Mouse (Mus musculus) fibroblast of lung, adult 2 months (primary cell): ENCODE data around the gene Frmd5.

ENCODE experiments used
- DNase-seq: peaks from one replicate; pipeline ENCODE4 v3.0.0-alpha.2; 2011; ENCODE audit warnings: low read depth

Gene Frmd5

DNA sequence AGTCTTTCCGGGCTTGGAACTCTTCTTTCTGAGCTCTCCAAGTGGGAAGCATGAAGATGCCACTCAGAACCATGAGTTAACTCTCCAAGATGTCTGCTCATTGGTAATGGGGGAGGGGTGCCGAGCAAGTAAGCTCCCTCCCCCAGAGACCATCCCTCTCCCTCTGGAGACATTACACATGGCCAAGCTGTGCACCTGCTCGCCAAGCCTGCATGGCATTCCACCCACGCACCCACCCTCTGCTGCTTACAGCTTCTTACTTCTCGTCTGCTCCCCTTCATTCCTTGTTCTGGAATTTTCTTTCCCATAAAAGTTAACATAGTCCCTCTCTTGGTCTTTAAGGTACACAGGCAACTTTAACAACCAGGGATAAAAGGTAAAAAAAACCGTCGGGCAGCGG is 123.3 kb downstream of the Frmd5 start:
- no peak for DNase-seq

DNA sequence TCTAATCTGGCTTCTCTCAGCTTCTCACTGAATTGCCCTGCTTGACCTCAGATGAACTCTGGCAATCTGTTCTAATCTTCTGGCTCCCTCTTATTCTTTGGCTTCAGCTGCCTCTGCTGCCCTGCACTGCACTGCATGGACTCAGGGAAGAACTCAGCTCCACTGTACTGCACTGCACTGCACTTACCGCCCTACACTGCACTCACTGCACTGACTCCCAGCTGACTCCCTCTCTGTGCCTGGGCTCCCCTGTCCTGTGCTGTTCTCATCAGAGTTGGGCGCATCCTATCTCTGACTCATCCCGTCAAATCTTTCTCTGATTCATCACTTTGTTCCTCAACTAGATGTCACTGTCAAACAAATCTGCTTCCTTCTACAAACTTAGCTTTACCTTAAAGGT is 124.5 kb downstream of the Frmd5 start:
- no peak for DNase-seq

DNA sequence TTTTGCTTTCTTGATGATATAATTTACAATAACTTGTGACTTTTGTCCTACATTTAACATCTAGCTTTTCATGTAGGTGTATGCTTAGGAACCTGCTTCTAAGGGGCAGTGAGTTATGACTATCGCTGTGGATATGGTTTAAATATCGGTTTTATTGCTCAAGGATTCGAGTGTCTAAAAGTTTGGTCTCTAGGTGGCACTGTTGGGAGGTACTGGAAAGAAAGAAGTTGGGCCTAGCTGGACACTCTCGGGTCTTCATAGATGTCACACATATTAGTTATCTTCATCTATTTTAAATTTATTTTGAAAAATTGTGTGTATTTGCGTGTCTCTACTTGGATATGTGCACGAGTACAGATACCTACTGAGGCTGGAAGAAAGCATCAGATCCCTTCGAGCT is 127.2 kb downstream of the Frmd5 start:
- no peak for DNase-seq

DNA sequence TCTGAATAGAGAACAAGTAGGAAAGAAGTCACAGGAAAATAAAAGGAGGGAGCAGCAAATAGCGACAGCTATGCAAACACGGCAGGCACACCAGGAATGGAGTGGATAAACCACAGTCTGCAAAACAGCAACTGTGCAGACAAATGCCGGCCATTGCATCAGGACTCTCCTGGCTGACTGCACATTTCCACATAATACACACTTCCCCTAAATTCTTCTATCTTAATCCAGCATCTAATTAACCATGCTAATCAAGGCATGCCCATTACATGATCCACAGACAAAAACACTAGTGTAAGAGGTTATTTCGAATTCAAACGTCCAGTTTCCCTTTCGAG is 129.3 kb downstream of the Frmd5 start:
- DNase-seq, result no peak

DNA sequence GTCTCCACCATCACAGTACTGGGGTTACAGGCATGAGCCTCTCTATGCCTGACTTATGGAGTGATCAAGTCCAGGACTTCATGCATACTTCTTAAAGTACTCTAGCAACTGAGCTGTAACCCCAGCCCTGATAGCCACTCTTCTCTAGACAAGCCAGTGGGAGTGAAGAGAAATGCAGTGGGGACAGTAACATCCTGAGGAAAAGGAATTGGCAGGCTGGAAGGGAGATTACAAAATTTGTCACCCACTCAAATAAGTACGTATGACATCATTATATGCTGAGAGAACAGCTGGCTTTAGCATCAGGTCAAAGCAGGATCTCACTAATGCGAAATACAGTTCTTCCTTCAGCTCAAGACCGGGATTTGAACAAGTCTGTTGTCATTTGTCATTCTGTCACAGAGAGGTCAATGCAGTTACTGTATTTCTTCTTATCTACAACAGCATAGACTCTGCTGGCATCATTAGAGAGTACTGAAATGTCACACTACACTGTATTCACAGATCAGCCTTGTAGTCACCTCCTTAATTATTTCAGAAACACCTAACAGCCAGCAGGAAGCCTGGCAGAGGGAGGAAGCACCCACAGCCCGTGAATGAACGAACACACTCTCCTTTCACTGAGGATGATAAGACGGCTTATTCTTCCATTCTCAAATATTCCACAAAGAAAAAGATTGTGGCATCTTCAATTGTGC is 129.8 kb downstream of the Frmd5 start:
- DNase-seq, result no peak

DNA sequence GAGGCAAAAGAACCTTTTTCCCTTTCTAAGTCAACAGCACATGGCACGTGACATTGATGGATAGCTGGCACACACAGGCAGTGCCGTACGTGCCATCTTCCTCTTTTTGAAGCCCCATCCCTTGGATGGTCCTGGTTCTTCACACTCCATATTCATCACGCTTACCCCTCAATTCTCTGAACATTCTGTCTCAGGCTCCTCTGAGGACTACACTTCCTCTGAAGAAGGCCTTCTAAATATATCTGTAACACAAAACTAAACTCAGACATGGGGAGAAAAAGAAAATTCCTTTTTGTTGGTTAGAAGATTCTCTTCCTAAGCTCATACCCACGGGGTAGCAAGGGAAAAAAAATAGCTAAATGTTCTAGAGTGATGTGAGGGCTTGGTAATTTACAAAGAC is 131.0 kb downstream of the Frmd5 start:
- no peak for DNase-seq

DNA sequence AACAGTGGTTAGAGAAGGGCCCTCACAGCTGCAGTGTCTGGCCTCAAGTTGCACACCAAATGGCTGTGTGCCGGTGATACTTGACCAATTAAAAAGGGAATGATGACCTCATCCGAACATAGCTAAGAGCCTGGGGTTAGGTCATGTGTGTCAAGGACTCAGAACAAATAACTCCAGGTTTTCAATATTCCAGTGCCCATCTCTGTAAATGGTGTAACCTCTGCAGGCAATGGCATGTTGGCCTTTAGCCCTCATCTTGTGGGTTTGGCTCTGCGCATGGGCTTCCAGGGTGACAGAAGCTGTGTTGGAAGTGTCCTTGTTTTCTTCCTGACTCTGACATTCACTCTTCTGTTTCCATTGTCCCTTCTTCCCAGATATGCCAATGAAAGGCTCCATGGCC is 131.8 kb downstream of the Frmd5 start:
- no peak for DNase-seq

DNA sequence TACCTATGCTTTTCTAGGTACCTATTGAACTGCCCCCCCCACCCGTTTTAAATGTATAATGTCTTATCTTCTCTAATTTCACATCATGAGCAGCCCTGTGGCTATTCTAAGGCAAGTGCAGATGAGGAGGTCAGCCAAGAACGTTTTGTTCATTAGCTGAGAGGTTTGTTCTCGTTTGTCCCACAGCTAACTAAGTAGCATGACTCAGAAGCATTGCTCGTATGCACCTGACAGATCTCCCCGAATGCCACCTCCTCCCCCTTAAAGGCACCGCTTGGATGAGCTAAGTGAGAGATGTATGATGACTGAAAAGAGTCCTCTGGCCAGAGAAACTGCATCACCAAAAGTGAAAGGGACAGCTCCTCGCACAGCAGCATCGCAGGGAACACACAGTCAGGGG is 132.7 kb downstream of the Frmd5 start:
- DNase-seq, result no peak

DNA sequence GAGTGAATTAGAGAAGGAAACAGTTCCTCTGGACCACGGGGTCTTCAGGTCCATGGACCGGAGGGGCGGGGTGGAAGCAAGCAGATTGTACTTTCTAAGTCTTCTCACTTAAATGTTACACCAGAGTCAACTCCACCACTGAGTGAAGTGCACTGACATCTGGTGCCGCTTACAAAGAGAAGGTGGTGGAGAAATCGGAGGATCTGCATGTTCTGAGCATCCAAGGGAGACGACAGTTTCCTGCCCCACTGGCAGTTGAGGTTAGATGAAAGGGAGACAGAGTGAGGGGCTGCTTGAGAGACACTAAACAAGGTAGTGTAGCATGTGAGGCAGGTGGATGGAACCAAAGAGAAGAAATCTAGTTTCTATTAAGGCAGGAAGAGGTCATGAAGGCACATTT is 137.0 kb downstream of the Frmd5 start:
- DNase-seq, result no peak

DNA sequence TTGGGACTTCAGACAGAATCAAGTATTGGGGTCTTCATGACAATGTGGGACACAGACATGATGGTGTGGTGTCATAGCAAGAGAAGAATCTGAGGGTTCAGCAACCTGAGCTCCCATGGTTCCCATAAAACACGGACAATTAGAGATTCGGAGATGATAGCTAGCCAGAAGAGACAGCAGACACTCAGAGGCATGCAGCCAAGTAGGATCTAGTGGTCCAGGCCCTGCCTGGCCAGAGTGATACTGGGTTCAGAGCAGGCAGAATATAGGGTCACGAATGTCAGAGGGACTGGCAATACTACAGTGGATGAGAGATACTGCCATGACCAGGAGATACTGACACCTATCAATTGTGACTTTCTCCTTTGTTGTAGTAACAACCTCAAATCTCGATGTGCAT is 138.6 kb downstream of the Frmd5 start:
- DNase-seq, result no peak

DNA sequence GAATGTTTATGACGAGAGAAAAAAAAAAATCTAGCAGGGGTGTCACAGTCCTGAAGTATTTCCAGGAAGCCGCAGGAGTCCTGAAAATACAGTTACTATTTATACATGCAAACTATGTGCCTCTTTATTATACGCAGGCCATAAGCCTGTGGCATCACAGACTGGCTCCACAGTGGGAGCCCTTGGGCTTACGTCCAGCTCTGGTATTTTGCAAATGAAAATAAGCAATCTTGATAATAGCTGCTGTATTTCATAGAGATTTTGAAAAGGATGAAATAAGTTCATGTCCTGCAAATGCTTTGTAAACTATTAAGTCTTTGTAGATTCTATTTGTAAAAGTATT is 145.8 kb downstream of the Frmd5 start:
- no peak for DNase-seq

DNA sequence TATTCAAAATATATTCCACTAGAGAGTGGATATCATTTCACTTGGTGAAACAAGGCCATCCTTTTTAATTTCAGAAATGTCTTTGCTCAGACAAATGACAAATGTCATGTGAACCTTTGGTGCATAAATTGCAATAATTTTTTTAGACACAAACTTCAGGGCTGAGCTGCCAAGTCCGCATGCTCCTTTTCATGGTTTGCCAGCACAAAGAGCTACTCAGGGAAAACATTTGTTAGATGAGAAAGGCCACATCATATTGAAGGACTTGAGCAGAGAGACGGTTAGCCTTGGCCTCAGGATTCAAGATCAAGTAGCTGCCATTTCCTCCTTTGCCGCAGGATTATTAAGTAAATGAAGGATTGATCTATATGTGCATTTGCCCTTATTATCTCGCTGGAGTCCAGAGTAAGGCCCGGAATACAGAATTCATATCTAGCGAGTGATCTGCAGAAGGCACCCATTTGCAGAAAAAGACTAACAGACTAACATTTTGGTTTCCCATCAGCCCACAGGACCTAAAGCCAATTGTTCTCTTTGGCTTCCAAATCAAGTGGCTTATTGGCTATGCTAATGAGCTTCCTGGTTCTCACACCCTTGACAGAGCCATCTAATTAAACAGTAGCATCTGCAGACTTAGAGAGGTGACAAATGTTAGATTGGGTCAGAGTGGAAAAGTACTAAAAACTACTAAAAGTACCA is 146.3 kb downstream of the Frmd5 start:
- DNase-seq, result no peak

DNA sequence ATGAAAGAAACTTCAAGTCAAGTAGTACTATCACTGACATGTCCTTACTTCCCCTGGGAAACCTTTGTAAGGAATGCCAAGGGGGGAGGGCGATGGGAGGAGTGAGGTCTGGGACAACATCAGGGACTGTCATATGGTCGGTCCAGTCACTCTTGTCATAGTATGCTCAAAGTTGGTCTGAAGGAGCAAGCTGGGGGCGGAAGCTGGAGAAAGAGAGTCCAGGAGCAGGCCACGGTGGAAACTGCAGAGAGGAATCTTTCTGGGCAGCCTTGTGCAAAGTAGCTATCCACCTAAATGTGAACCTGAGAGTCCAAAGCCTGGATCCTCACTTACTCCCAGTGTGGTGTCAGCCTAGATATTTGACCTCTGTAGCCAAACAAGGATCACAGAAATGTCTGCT is 147.5 kb downstream of the Frmd5 start:
- DNase-seq, result no peak

DNA sequence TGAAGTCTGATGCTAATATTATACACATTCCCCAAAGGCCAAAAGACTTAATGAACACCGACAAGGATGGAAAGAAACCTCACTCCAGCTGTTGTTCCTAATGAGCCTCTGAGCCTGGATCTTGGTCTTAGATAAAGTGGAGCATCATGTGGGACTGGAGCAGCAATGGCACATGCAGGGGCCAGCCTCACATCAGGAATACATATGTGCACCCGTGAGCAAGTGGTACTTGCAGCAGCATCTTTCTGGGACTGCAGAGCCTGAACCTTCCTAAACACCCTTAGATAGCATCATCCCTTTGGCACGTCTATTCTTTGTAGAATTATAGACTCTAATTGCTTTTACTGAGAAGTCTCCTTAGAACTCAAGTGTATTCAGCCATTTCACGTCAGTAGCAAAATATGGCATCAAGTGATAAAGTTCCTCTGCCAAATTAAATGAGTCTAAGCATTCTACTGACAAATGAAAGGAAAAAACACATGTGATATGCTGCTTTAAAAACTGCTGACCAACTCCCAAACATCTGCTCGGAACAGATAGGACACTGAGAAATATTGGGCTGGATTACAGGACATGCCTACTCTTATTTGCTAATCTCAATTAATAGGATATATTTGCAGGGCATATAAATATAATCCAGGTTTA is 148.6 kb downstream of the Frmd5 start:
- DNase-seq, result no peak

DNA sequence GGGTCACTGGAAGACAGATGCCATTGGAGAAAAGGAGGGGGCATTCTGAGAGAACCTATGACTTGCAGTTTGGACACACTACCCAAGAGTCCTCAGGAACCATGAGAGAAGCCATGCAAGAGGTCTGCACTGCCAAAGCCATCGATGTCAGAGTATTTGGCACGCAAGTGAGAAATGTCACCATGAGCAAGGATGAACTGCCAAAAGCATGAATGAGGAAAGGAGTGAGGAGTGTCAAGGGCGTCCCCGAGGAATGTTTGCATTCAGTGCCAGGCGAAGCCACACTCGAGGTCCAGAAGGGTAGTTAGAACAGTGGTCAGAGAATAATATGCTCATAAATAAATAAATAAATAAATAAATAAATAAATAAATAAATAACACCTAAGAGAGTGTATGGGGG is 150.9 kb downstream of the Frmd5 start:
- no peak for DNase-seq

DNA sequence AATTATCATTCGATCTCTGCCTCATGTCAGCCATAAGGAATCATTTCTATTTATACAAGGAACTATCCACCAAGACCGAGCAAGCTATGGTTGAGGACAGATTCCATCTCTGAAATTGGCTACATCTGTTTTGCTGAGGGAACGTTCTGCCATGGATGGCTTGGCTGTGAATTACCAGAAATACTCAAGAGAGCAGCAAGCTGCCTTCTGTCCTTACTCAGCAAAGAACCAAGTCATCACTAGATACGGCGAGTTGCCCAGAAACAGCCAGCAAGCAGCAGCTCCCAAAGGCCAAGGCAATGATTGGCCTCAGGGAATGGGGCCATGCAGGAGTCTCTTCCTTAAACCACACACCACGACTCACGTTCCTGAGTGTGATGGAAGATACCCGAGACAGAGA is 151.8 kb downstream of the Frmd5 start:
- DNase-seq, result no peak

DNA sequence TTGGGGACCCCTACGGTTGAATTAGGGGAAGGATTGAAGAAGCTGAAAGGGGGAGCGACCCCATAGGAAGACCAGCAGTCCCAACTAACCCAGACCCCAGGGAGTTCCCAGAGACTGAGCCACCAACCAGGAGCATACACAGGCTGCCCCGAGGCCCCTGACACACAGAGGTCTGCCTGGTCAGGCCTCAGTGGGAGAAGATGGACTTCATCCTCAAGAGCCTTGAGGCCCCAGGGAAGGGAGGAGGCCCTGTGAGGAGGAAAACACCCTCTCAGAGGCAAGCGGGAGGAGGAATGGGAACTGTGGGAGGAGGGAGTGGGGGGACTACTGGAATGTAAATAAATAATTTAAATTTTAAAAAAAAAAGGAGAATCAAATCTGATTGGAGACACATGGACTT is 160.4 kb downstream of the Frmd5 start:
- no peak for DNase-seq

DNA sequence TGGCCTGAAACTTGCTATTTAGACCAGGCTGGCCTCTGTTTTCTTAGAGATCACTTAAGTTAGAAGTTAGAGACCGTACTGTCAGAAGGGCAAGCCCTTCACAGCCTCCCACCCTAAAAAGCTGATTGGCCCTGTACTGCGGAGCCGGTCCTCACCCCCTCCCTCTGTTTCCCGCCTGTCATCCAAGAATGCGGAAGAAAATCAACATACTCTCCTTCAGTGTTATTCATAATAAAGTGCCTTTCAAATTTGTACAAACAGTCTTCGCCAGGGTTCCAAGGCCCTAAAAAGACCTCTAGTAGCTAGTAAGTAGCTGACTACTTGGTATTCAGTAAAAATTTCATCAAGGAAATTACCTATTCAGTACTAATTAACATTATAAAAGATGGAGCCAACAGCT is 164.0 kb downstream of the Frmd5 start:
- DNase-seq, result no peak

DNA sequence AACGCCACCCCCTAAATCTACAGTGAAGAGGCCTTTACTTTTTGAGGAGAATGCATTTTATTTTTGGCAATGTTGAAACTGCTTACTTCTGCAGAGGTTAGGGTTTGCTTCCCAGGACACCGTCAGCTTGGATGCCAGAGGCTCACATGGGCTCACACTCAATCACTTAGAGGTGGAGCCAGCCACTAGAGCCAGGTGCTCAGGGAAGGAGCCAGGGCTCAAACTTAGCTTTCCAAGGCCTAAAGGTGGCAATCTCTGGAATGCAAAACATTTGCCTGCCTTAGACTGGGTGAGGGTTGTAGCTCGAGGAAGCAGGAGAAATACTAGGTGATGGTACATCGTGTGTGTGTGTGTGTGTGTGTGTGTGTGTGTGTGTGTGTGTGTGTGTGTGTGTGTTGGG is 174.8 kb downstream of the Frmd5 start:
- DNase-seq, result no peak

DNA sequence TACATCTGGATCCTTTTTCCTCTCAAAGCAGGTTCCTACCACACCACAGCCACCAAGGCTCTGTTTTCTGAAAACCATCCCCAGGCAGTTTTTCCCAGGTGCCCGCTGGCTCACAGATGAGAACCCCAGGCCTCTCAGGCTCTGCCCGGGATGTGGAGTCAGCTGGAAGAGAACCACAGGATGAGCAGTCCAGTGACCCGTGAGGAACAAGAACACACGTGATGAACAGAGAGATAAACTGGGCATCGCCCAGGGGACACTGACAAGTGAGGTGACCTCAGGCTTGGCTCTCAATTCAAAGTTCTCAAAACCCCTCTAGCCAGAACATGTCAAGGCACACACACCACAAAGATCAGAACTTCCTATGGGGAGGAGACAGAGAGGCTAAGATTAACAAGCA is 176.6 kb downstream of the Frmd5 start:
- no peak for DNase-seq

DNA sequence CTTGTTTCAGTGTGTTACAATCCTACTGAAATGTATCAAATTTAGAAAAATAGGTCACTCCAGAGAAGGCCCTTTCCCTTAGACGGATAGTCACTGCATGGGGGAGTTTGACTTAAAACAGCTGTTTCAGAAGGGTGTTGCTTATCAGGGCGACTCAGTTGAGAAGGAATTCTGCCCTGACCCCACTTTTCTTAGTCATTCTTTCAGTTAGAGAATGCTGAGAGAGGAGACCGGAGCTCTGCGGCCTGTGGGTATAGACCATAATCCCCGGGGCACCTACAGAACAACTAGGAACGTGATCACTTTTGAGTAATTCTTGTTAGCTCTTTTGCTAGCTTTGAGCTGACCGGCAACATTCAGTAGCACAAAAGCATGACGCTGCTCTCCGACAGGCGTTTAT is 178.6 kb downstream of the Frmd5 start:
- peak; percentile 57 for DNase-seq

DNA sequence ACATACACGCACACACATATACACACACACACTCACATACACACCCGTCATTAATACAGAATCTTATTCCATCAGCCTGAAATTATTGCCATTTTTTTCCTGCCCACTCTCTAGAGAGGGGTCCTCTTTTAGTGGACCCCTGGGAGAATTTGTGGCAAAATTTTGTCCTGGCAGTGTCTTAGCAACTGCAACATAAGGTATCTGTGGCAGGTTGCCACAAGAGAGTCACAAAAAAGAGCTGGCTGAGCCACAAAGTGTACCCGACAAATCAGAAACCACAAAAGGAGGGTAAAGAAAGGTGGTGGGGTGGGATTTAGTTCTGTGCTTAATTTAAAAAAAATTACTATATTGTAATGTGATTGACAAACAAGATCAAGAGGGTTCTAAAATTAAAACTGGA is 181.0 kb downstream of the Frmd5 start:
- no peak for DNase-seq

DNA sequence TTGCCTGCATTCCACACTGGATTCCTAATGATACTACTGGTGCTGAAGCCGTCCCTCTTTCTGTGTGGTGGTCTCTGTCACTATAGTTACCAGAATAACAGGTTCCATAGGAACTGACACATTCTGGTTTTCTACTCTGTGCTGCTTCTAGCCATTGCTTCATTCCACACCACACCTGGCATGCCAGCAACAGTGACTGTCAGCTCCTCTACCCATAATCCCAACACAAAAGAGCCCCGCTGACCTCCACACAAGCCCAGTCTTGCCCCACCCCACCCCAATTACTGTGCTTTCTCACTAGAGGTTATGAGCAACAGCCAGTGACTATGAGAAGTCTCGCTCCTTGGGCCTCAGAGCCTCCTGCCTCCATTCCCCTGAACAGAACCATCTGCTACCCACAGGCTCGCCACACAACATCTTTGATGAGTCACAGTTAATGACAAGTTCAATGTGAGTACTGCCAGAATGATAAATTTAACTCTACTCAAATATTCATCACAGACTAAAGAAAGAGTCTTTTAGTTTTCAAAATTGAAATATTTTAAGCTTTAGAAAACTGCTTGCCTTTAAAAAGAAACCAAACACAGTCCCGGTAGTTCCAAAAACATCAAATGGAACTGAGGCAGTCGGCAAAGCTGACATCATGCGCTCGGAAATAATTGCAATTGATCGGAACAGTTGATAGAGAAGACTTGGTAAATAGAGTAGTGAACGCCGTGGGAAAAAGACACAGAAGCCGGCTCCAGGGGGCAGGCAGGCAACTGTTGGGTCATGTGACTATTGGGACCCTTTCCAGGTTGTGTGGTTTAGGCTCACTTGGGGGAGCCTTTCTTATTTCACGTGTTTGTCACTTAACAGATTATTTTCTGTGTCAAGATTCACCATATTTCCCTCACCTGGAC is 185.4 kb downstream of the Frmd5 start:
- peak; percentile 93 for DNase-seq
